Mouse (Mus musculus): Measurements from ENCODE around the gene Olfr723. TPM values are rescaled to one million over a fixed set of nuclear protein-coding genes. Genes with fewer than 3 reads are reported as not detected.
"Not testable (repeated sequence)": the region's sequence is repeated elsewhere in the genome, so short reads cannot be mapped to it uniquely, and the experiment has no call there.

Gene Olfr723
- polyA plus RNA-seq (2014; fragmentation: Nextera tagmentation; extraction: Ambion mirVana), result not detected in 2 replicates

- not testable (repeated sequence) for H3K9ac ChIP-seq (ENCODE audit: low read length); H3K4me1 ChIP-seq (ENCODE audit: control insufficient read depth, insufficient read depth, low read length); ATAC-seq (ENCODE audit: insufficient read depth, low FRiP score, low TSS enrichment); DNase-seq (ENCODE audit: low spot score); H3K27me3 ChIP-seq (ENCODE audit: control insufficient read depth, insufficient read depth, low read length); H3K36me3 ChIP-seq (ENCODE audit: control insufficient read depth, insufficient read depth, low read length); H3K27ac ChIP-seq (ENCODE audit: low read depth, low read length); H3K4me3 ChIP-seq (ENCODE audit: low read depth, low read length); H3K9me3 ChIP-seq (ENCODE audit: control insufficient read depth, low read length); H3K4me2 ChIP-seq (ENCODE audit: low read depth)
Measured at GRCm38 (mm10) chr14:49931687-49932086, at the start of gene Olfr723. TSS of gene Olfr723 (minus strand) at chr14:49931787.

- not testable (repeated sequence) for H3K4me2 ChIP-seq (ENCODE audit: low read depth); DNase-seq (ENCODE audit: low spot score); H3K9ac ChIP-seq (ENCODE audit: low read length); H3K4me1 ChIP-seq (ENCODE audit: control insufficient read depth, insufficient read depth, low read length); H3K4me3 ChIP-seq (ENCODE audit: low read depth, low read length); H3K9me3 ChIP-seq (ENCODE audit: control insufficient read depth, low read length); H3K36me3 ChIP-seq (ENCODE audit: control insufficient read depth, insufficient read depth, low read length); H3K27me3 ChIP-seq (ENCODE audit: control insufficient read depth, insufficient read depth, low read length); H3K27ac ChIP-seq (ENCODE audit: low read depth, low read length); ATAC-seq (ENCODE audit: insufficient read depth, low FRiP score, low TSS enrichment)
- whole genome bisulfite sequencing, result 68% methylated on average over 1 of the region's 1 CpGs
Measured at GRCm38 (mm10) chr14:49963174-49963573, 31.6 kb upstream of the Olfr723 start, which contains the start of gene Olfr724. TSS of gene Olfr724 (minus strand) at chr14:49963274.

GRCm38 (mm10) chr14:49955890-49956289 lies 24.3 kb upstream of the Olfr723 start:
- Histone ChIP-seq H3K9me3 (ENCODE audit: control insufficient read depth, low read length) (no peaks in the 10 kb centered on the region), H3K4me3 (ENCODE audit: low read depth, low read length) (no peak overlapping the region), H3K27me3 (ENCODE audit: control insufficient read depth, insufficient read depth, low read length) (no peaks in the 10 kb centered on the region), H3K4me2 (ENCODE audit: low read depth) (no peak overlapping the region), H3K27ac (ENCODE audit: low read depth, low read length) (no peak overlapping the region), H3K36me3 (ENCODE audit: control insufficient read depth, insufficient read depth, low read length) (no peaks in the 10 kb centered on the region), H3K4me1 (ENCODE audit: control insufficient read depth, insufficient read depth, low read length) (no peaks in the 10 kb centered on the region), H3K9ac (ENCODE audit: low read length) (no peak overlapping the region)
- WGBS, result 46% methylated on average over 2 of the region's 2 CpGs
- DNase-seq (ENCODE audit: low spot score) (no peak), ATAC-seq (ENCODE audit: insufficient read depth, low FRiP score, low TSS enrichment) (no peak)

GRCm38 (mm10) chr14:49901899-49902298 lies 29.7 kb downstream of the Olfr723 start, which contains the start of gene Olfr722:
TSS of gene Olfr722 (minus strand) at chr14:49901999.
- H3K27me3 ChIP-seq (ENCODE audit: control insufficient read depth, insufficient read depth, low read length), result no peaks in the 10 kb centered on the region
- no peak within 1 kb of the TSS for H3K27ac ChIP-seq (ENCODE audit: low read depth, low read length)
- H3K36me3 ChIP-seq (ENCODE audit: control insufficient read depth, insufficient read depth, low read length), result no peaks in the 10 kb centered on the region
- no peaks in the 10 kb centered on the region for H3K9me3 ChIP-seq (ENCODE audit: control insufficient read depth, low read length)
- no peaks in the 10 kb centered on the region for H3K4me1 ChIP-seq (ENCODE audit: control insufficient read depth, insufficient read depth, low read length)
- DNase-seq (ENCODE audit: low spot score), result no peak
- no peak within 1 kb of the TSS for H3K4me2 ChIP-seq (ENCODE audit: low read depth)
- H3K9ac ChIP-seq (ENCODE audit: low read length), result no peak within 1 kb of the TSS
- ATAC-seq (ENCODE audit: insufficient read depth, low FRiP score, low TSS enrichment), result no peak
- no peak within 1 kb of the TSS for H3K4me3 ChIP-seq (ENCODE audit: low read depth, low read length)

Other genes with a start within 250 kb of the Olfr723 start
- 35.5 and 36.9 TPM in 2 replicates for gene Armh4, start 148.4 kb downstream of the Olfr723 start, polyA plus RNA-seq (2014; fragmentation: Nextera tagmentation; extraction: Ambion mirVana)
- gene Olfr722, start 29.8 kb downstream of the Olfr723 start, polyA plus RNA-seq (2014; fragmentation: Nextera tagmentation; extraction: Ambion mirVana), result not detected in 2 replicates
- not detected in 2 replicates for gene Olfr724, start 31.5 kb upstream of the Olfr723 start, polyA plus RNA-seq (2014; fragmentation: Nextera tagmentation; extraction: Ambion mirVana)
- gene Olfr725, start 108.6 kb upstream of the Olfr723 start, polyA plus RNA-seq (2014; fragmentation: Nextera tagmentation; extraction: Ambion mirVana), result not detected in 2 replicates
- not detected in 2 replicates for gene Olfr726, start 159.2 kb upstream of the Olfr723 start, polyA plus RNA-seq (2014; fragmentation: Nextera tagmentation; extraction: Ambion mirVana)
- gene Olfr727, start 191.4 kb upstream of the Olfr723 start, polyA plus RNA-seq (2014; fragmentation: Nextera tagmentation; extraction: Ambion mirVana), result not detected in 2 replicates
- not detected in 2 replicates for gene Olfr728, start 210.9 kb upstream of the Olfr723 start, polyA plus RNA-seq (2014; fragmentation: Nextera tagmentation; extraction: Ambion mirVana)
- not detected in 2 replicates for gene Olfr729, start 221.1 kb upstream of the Olfr723 start, polyA plus RNA-seq (2014; fragmentation: Nextera tagmentation; extraction: Ambion mirVana)

Data from neural tube, embryonic 11.5 days (tissue).